Mouse (Mus musculus): ENCODE results near the gene Smg5. TPM values are rescaled to one million over a fixed set of nuclear protein-coding genes. Genes with fewer than 3 reads are reported as not detected.

The Smg5 gene
- polyA plus RNA-seq, 1 experiment from 2014 or later: 43.9 TPM

- Histone ChIP-seq H3K27me3 (replicated peaks) (no peaks in the 10 kb centered on the region; the same call in 1 of the 2 replicates), H3K4me3 (no peak overlapping the region), H3K9me3 (no peaks in the 10 kb centered on the region), H3K27ac (replicated peaks) (no peak overlapping the region), H3K4me1 (peaks cover 20% of the 10 kb centered on the region), H3K9ac (no peak overlapping the region), H3K36me3 (peaks cover 38% of the 10 kb centered on the region), H3K4me2 (no peak overlapping the region)
- WGBS: 73% methylated on average over 5 of the region's 5 CpGs
- ATAC-seq (ENCODE audit: extremely low read depth, insufficient number of reproducible peaks, low FRiP score, low TSS enrichment): no peak
These were observed 7.1 kb upstream of the Smg5 start for GRCm38 (mm10) chr3:88328956-88329355.

GRCm38 (mm10) chr3:88331282-88331681 is 4.8 kb upstream of the Smg5 start:
- 24% methylated on average over 2 of the region's 2 CpGs for WGBS
- Histone ChIP-seq H3K27me3 (replicated peaks) (no peaks in the 10 kb centered on the region; the same call in 1 of the 2 replicates), H3K4me2 (no peak overlapping the region), H3K27ac (replicated peaks) (no peak overlapping the region), H3K4me3 (no peak overlapping the region), H3K4me1 (peaks cover 20% of the 10 kb centered on the region), H3K9me3 (no peaks in the 10 kb centered on the region), H3K36me3 (peaks cover 36% of the 10 kb centered on the region), H3K9ac (no peak overlapping the region)
- ATAC-seq (ENCODE audit: extremely low read depth, insufficient number of reproducible peaks, low FRiP score, low TSS enrichment): no peak

- Histone ChIP-seq H3K27ac (replicated peaks) (no peak overlapping the region), H3K4me1 (peaks cover 41% of the 10 kb centered on the region), H3K36me3 (peaks cover 16% of the 10 kb centered on the region), H3K9me3 (no peaks in the 10 kb centered on the region), H3K9ac (peak overlapping the region; percentile 58), H3K4me3 (no peak overlapping the region), H3K27me3 (replicated peaks) (no peaks in the 10 kb centered on the region; the same call in 1 of the 2 replicates), H3K4me2 (peak overlapping the region; percentile 75)
- WGBS: 42% methylated on average over 12 of the region's 12 CpGs
- ATAC-seq (ENCODE audit: extremely low read depth, insufficient number of reproducible peaks, low FRiP score, low TSS enrichment): no peak
These were observed 1.9 kb upstream of the Smg5 start for GRCm38 (mm10) chr3:88334029-88334658.

- H3K36me3 ChIP-seq: peaks cover 8% of the 10 kb centered on the region
- peak overlapping the region; percentile 96 for H3K27ac ChIP-seq (replicated peaks)
- H3K4me3 ChIP-seq: peak overlapping the region; percentile 73
- H3K9me3 ChIP-seq: no peaks in the 10 kb centered on the region
- H3K4me1 ChIP-seq: peaks cover 44% of the 10 kb centered on the region
- peak overlapping the region; percentile 75 for H3K4me2 ChIP-seq
- WGBS: 39% methylated on average over 3 of the region's 3 CpGs
- ATAC-seq (ENCODE audit: extremely low read depth, insufficient number of reproducible peaks, low FRiP score, low TSS enrichment): no peak
- peak overlapping the region; percentile 92 for H3K9ac ChIP-seq
- no peaks in the 10 kb centered on the region; the same call in 1 of the 2 replicates for H3K27me3 ChIP-seq (replicated peaks)
These were observed 1.1 kb upstream of the Smg5 start for GRCm38 (mm10) chr3:88334902-88335435.

- H3K9ac ChIP-seq: peak overlapping the region; percentile 92
- peak overlapping the region; percentile 96 for H3K27ac ChIP-seq (replicated peaks)
- H3K9me3 ChIP-seq: no peaks in the 10 kb centered on the region
- no peaks in the 10 kb centered on the region; the same call in 1 of the 2 replicates for H3K27me3 ChIP-seq (replicated peaks)
- H3K4me2 ChIP-seq: peak overlapping the region; percentile 75
- peaks cover 44% of the 10 kb centered on the region for H3K4me1 ChIP-seq
- peaks cover 7% of the 10 kb centered on the region for H3K36me3 ChIP-seq
- under 1% methylated on average over 27 of the region's 27 CpGs for WGBS
- ATAC-seq (ENCODE audit: extremely low read depth, insufficient number of reproducible peaks, low FRiP score, low TSS enrichment): peak; percentile 25; the same call in 1 of the 2 replicates
- peak overlapping the region; percentile 73 for H3K4me3 ChIP-seq
These were observed 515 bp upstream of the Smg5 start for GRCm38 (mm10) chr3:88335436-88336053.

GRCm38 (mm10) chr3:88337367-88338020 is 1.4 kb downstream of the Smg5 start:
- peaks cover 17% of the 10 kb centered on the region for H3K36me3 ChIP-seq
- peak overlapping the region; percentile 73 for H3K4me3 ChIP-seq
- no peaks in the 10 kb centered on the region for H3K9me3 ChIP-seq
- H3K27me3 ChIP-seq (replicated peaks): no peaks in the 10 kb centered on the region; the same call in 1 of the 2 replicates
- peak overlapping the region; percentile 96 for H3K27ac ChIP-seq (replicated peaks)
- peak; percentile 35 for ATAC-seq (ENCODE audit: extremely low read depth, insufficient number of reproducible peaks, low FRiP score, low TSS enrichment)
- peaks cover 46% of the 10 kb centered on the region for H3K4me1 ChIP-seq
- peak overlapping the region; percentile 73 for H3K9ac ChIP-seq
- H3K4me2 ChIP-seq: peak overlapping the region; percentile 75
- WGBS: 46% methylated on average over 11 of the region's 11 CpGs

- peak overlapping the region; percentile 7; the same call in 1 of the 2 replicates for H3K4me3 ChIP-seq
These were observed 2.3 kb downstream of the Smg5 start for GRCm38 (mm10) chr3:88338316-88338715.

GRCm38 (mm10) chr3:88339006-88339405 is 2.9 kb downstream of the Smg5 start:
- H3K4me3 ChIP-seq: 0 out of 2 replicates have a peak overlapping the region, but pooled peaks have one; percentile 10
- 62% methylated on average over 3 of the region's 3 CpGs for WGBS
- peaks cover 33% of the 10 kb centered on the region for H3K36me3 ChIP-seq
- ATAC-seq (ENCODE audit: extremely low read depth, insufficient number of reproducible peaks, low FRiP score, low TSS enrichment): no peak
- peaks cover 40% of the 10 kb centered on the region for H3K4me1 ChIP-seq
- H3K27me3 ChIP-seq (replicated peaks): no peaks in the 10 kb centered on the region
- peak overlapping the region; percentile 11; the same call in 1 of the 2 replicates for H3K9ac ChIP-seq
- no peaks in the 10 kb centered on the region for H3K9me3 ChIP-seq
- H3K4me2 ChIP-seq: peak overlapping the region; percentile 75
- 0 out of 2 replicates have a peak overlapping the region, but pooled peaks have one; percentile 31 for H3K27ac ChIP-seq (replicated peaks)

More at GRCm38 (mm10) chr3:88338316-88338715, 2.3 kb downstream of the Smg5 start:
- peak overlapping the region; percentile 75; the same call in 1 of the 2 replicates for H3K4me2 ChIP-seq
- no peak overlapping the region for H3K27ac ChIP-seq (replicated peaks)
- 82% methylated on average over 7 of the region's 7 CpGs for WGBS
- no peaks in the 10 kb centered on the region for H3K9me3 ChIP-seq
- no peak overlapping the region for H3K9ac ChIP-seq
- no peaks in the 10 kb centered on the region for H3K27me3 ChIP-seq (replicated peaks)
- ATAC-seq (ENCODE audit: extremely low read depth, insufficient number of reproducible peaks, low FRiP score, low TSS enrichment): no peak
- H3K4me1 ChIP-seq: peaks cover 46% of the 10 kb centered on the region
- peaks cover 26% of the 10 kb centered on the region for H3K36me3 ChIP-seq

- Histone ChIP-seq H3K4me2 (no peak overlapping the region), H3K27ac (replicated peaks) (no peak overlapping the region), H3K4me1 (no peaks in the 10 kb centered on the region), H3K9me3 (no peaks in the 10 kb centered on the region), H3K27me3 (replicated peaks) (no peaks in the 10 kb centered on the region), H3K9ac (no peak overlapping the region), H3K36me3 (peaks cover 100% of the 10 kb centered on the region), H3K4me3 (no peak overlapping the region)
- ATAC-seq (ENCODE audit: extremely low read depth, insufficient number of reproducible peaks, low FRiP score, low TSS enrichment): no peak
- 73% methylated on average over 13 of the region's 13 CpGs for whole genome bisulfite sequencing
These were observed 14.7 kb downstream of the Smg5 start for GRCm38 (mm10) chr3:88350732-88351131.

GRCm38 (mm10) chr3:88352907-88353306 is 16.8 kb downstream of the Smg5 start:
- Histone ChIP-seq H3K27ac (replicated peaks) (no peak overlapping the region), H3K9me3 (no peaks in the 10 kb centered on the region), H3K4me3 (no peak overlapping the region), H3K4me2 (no peak overlapping the region), H3K36me3 (peaks cover 100% of the 10 kb centered on the region), H3K4me1 (no peaks in the 10 kb centered on the region), H3K9ac (no peak overlapping the region), H3K27me3 (replicated peaks) (no peaks in the 10 kb centered on the region)
- no peak for ATAC-seq (ENCODE audit: extremely low read depth, insufficient number of reproducible peaks, low FRiP score, low TSS enrichment)
- WGBS: 84% methylated on average over 9 of the region's 9 CpGs
